Mouse (Mus musculus) small intestine, adult 2 months (tissue): Measurements from ENCODE around the gene Atp5g1. TPM values are rescaled to one million over a fixed set of nuclear protein-coding genes. Genes with fewer than 3 reads are reported as not detected.

ENCODE experiments used
- H3K27ac ChIP-seq: fragments of 200-500 bp; 2 replicates; pipeline ENCODE4 v1.5.1; 2012; ENCODE audit warnings: low read depth, low read length, control low read depth, inconsistent platforms; ENCODE audit not compliant: insufficient read depth
- H3K27me3 ChIP-seq: fragments of 200-500 bp; 2 replicates; pipeline ENCODE4 v1.6.1; 2012; ENCODE audit warnings: mild to moderate bottlenecking, moderate library complexity, low read length, inconsistent platforms; ENCODE audit not compliant: control insufficient read depth, insufficient read depth
- H3K36me3 ChIP-seq: fragments of 200-500 bp; 2 replicates; pipeline ENCODE4 v1.6.1; 2012; ENCODE audit warnings: mild to moderate bottlenecking, low read length, control low read depth, inconsistent platforms; ENCODE audit not compliant: control insufficient read depth, insufficient read depth
- H3K4me1 ChIP-seq: fragments of 200-500 bp; 2 replicates; pipeline ENCODE4 v1.6.1; 2012; ENCODE audit warnings: low read length, inconsistent platforms, mixed read lengths; ENCODE audit not compliant: control insufficient read depth, insufficient read depth, insufficient read length
- H3K4me3 ChIP-seq: fragments of 200-500 bp; 2 replicates; pipeline ENCODE4 v1.5.1; 2012; ENCODE audit warnings: low read depth, mild to moderate bottlenecking, control low read depth, inconsistent platforms, low read length, moderate library complexity
- CTCF ChIP-seq: fragments of 200-500 bp; IDR thresholded peaks from 2 replicates; pipeline ENCODE4 v1.5.1; 2012; ENCODE audit warnings: low read depth, mild to moderate bottlenecking, control low read depth, inconsistent platforms, low read length, moderate library complexity, mixed read lengths; ENCODE audit not compliant: insufficient replicate concordance, insufficient read length; ENCODE audit errors: extremely low read depth
- POLR2A ChIP-seq: fragments of 200-500 bp; IDR thresholded peaks from 2 replicates; pipeline ENCODE4 v1.6.1; 2012; ENCODE audit warnings: low read depth, mild to moderate bottlenecking, control low read depth, inconsistent platforms, low read length, moderate library complexity
- WGBS: fragments of 180-500 bp; shearing (Covaris S2); methylation state at CpG from one replicate; pipeline ENCODE4 v1.1.7; 2018; 5-methylcytosine and 5-hydroxymethylcytosine counted together
- polyA plus RNA-seq: library from polyadenylated mRNA; depleted of rRNA; stranded (reverse); fragments of >200 nt; gene quantifications from 2 replicates; pipeline ENCODE4 v1.2.3, GENCODE M21; 2012

Atp5g1 gene
- polyA plus RNA-seq, 1 experiment = 1,031 TPM

- Histone ChIP-seq H3K27me3 (no peaks in the 10 kb centered on the region), H3K27ac (no peak overlapping the region), H3K4me1 (no peaks in the 10 kb centered on the region), H3K36me3 (peaks cover 78% of the 10 kb centered on the region), H3K4me3 (no peak overlapping the region)
- WGBS = 83% methylated on average over 4 of the region's 4 CpGs
- TF ChIP-seq CTCF = no peak
- no peak for TF ChIP-seq POLR2A
Measured at GRCm38 (mm10) chr11:96049939-96050338, 25.5 kb downstream of the Atp5g1 start.

- Histone ChIP-seq H3K27me3 (no peaks in the 10 kb centered on the region), H3K4me1 (no peaks in the 10 kb centered on the region), H3K36me3 (peaks cover 77% of the 10 kb centered on the region), H3K27ac (no peak overlapping the region), H3K4me3 (no peak overlapping the region)
- TF ChIP-seq CTCF = no peak
- no peak for TF ChIP-seq POLR2A
- WGBS = 79% methylated on average over 4 of the region's 4 CpGs
Measured at GRCm38 (mm10) chr11:96047469-96048373, 27.7 kb downstream of the Atp5g1 start.

- 44% methylated on average over 2 of the region's 2 CpGs for WGBS
- TF ChIP-seq POLR2A = no peak
Measured at GRCm38 (mm10) chr11:96046793-96047192, 28.7 kb downstream of the Atp5g1 start.

DNA sequence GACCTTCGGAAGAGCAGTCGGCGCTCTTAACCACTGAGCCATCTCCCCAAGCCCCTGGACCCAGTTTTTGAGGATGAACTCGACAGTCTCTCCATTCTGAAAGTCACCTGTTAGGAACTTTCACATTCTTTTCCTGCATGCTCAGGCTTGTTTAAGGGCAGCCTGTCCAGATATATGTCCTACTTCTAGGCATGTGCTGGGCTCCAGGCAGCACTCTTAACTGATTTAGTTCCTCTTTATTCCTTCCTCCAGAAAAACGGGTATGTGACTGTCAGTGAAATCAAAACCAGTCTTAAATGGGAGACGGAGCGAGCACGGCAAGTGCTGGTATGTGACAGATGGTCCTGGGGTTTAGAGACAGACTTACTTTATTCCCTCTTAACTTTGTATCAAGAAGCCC, 29.4 kb downstream of the Atp5g1 start:
- Histone ChIP-seq H3K36me3 (peaks cover 74% of the 10 kb centered on the region), H3K4me3 (no peak overlapping the region), H3K27me3 (no peaks in the 10 kb centered on the region), H3K27ac (no peak overlapping the region), H3K4me1 (no peaks in the 10 kb centered on the region)
- 86% methylated on average over 8 of the region's 8 CpGs for WGBS
- TF ChIP-seq POLR2A (no peak), CTCF (no peak)

More at GRCm38 (mm10) chr11:96046793-96047192, 28.7 kb downstream of the Atp5g1 start:
- Histone ChIP-seq H3K4me3 (no peak overlapping the region), H3K27ac (no peak overlapping the region), H3K27me3 (no peaks in the 10 kb centered on the region), H3K36me3 (peaks cover 75% of the 10 kb centered on the region), H3K4me1 (no peaks in the 10 kb centered on the region)

GRCm38 (mm10) chr11:96044803-96045567, 30.5 kb downstream of the Atp5g1 start:
- TF ChIP-seq POLR2A = no peak
- TF ChIP-seq CTCF = no peak
- Histone ChIP-seq H3K27ac (no peak overlapping the region), H3K4me3 (no peak overlapping the region), H3K4me1 (no peaks in the 10 kb centered on the region), H3K27me3 (no peaks in the 10 kb centered on the region), H3K36me3 (peaks cover 69% of the 10 kb centered on the region)
- 88% methylated on average over 11 of the region's 11 CpGs for WGBS

GRCm38 (mm10) chr11:96038560-96038959, 36.9 kb downstream of the Atp5g1 start:
- no peak overlapping the region for H3K4me3 ChIP-seq
- peaks cover 35% of the 10 kb centered on the region for H3K36me3 ChIP-seq
- H3K27me3 ChIP-seq = no peaks in the 10 kb centered on the region
- WGBS = 18% methylated on average over 1 of the region's 1 CpGs
- no peak overlapping the region for H3K27ac ChIP-seq
- TF ChIP-seq POLR2A (no peak), CTCF (no peak)
- peaks cover 3% of the 10 kb centered on the region; the same call in 1 of the 2 replicates for H3K4me1 ChIP-seq

- peaks cover 3% of the 10 kb centered on the region; the same call in 1 of the 2 replicates for H3K4me1 ChIP-seq
- no peak overlapping the region for H3K27ac ChIP-seq
- H3K4me3 ChIP-seq = no peak overlapping the region
- H3K36me3 ChIP-seq = peaks cover 26% of the 10 kb centered on the region
- TF ChIP-seq CTCF = no peak
- no peak for TF ChIP-seq POLR2A
- 65% methylated on average over 5 of the region's 5 CpGs for WGBS
- no peaks in the 10 kb centered on the region for H3K27me3 ChIP-seq
Measured at GRCm38 (mm10) chr11:96037499-96037898, 38.0 kb downstream of the Atp5g1 start.
